Mouse (Mus musculus): Measurements from ENCODE around the gene Macf1. TPM values are rescaled to one million over a fixed set of nuclear protein-coding genes. Genes with fewer than 3 reads are reported as not detected.
A peak's percentile ranks its signal among the peaks of the same experiment; 100 is the strongest.

The Macf1 gene
- polyA plus RNA-seq, 1 experiment from 2014 or later: 67.3 TPM

DNA sequence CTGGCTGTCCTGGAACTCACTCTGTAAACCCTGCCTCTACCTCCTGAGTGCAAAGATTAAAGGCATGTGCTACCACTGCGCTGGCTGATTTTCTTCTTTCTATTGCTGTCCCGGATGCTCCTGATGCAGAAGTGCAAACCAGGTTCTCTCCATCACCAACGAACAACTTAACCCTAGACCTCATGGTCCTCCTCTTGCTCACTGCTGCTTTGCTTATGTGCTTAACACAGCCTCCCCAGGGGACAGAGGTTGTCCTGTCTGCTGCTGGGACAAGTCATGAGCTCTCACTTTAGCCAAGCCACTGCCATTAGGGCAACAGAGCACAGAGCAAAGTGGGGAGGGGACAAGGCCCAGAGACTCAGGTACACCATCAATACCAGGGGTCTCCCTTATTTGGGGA lies 369.7 kb downstream of the Macf1 start:
- Histone ChIP-seq H3K27me3 (no peaks in the 10 kb centered on the region), H3K9ac (no peak overlapping the region), H3K4me3 (no peak overlapping the region), H3K4me2 (no peak overlapping the region), H3K27ac (no peak overlapping the region), H3K9me3 (no peaks in the 10 kb centered on the region), H3K4me1 (replicated peaks) (no peaks in the 10 kb centered on the region), H3K36me3 (no peaks in the 10 kb centered on the region)
- no peak for ATAC-seq (ENCODE audit: low FRiP score)
- 89% methylated on average over 3 of the region's 3 CpGs for WGBS

GRCm38 (mm10) chr4:123313010-123313409 lies 371.1 kb downstream of the Macf1 start:
- Histone ChIP-seq H3K4me1 (replicated peaks) (no peaks in the 10 kb centered on the region), H3K36me3 (no peaks in the 10 kb centered on the region), H3K9ac (no peak overlapping the region), H3K4me3 (no peak overlapping the region), H3K4me2 (no peak overlapping the region), H3K27ac (no peak overlapping the region), H3K9me3 (no peaks in the 10 kb centered on the region), H3K27me3 (no peaks in the 10 kb centered on the region)
- 92% methylated on average over 6 of the region's 6 CpGs for WGBS
- ATAC-seq (ENCODE audit: low FRiP score): no peak

GRCm38 (mm10) chr4:123311845-123312244 lies 372.3 kb downstream of the Macf1 start:
- Histone ChIP-seq H3K27ac (no peak overlapping the region), H3K9ac (no peak overlapping the region), H3K9me3 (no peaks in the 10 kb centered on the region), H3K36me3 (no peaks in the 10 kb centered on the region), H3K4me3 (no peak overlapping the region), H3K4me1 (replicated peaks) (no peaks in the 10 kb centered on the region), H3K4me2 (no peak overlapping the region), H3K27me3 (no peaks in the 10 kb centered on the region)
- 89% methylated on average over 7 of the region's 7 CpGs for WGBS
- ATAC-seq (ENCODE audit: low FRiP score): no peak

- no peak for ATAC-seq (ENCODE audit: low FRiP score)
- Histone ChIP-seq H3K9me3 (no peaks in the 10 kb centered on the region), H3K36me3 (peaks cover 13% of the 10 kb centered on the region), H3K4me3 (no peak overlapping the region), H3K27me3 (no peaks in the 10 kb centered on the region), H3K27ac (no peak overlapping the region), H3K4me2 (no peak overlapping the region), H3K4me1 (replicated peaks) (no peaks in the 10 kb centered on the region), H3K9ac (no peak overlapping the region)
- 67% methylated on average over 3 of the region's 3 CpGs for WGBS
Measured at GRCm38 (mm10) chr4:123308292-123308691, 375.9 kb downstream of the Macf1 start.

DNA sequence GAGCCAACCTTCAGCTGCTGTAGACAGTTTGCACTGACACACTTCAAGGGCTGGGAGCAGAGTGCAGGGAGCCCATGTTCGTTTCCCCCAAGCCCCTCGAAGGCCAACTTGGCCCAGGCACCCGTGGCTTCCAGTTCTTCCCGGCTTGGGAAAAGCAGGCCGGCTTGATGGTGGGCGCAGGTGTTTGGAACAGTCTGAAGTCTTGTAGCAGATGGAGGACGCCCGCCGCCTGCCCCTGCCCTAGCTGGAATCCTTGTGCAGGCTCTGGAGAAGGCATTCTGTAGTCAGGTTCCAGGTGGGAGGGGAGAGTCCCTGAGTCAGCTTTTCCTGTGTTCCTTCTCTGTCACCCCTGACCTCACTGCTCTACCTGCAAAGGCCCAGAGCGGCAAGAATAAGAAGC lies 377.2 kb downstream of the Macf1 start:
- no peak for ATAC-seq (ENCODE audit: low FRiP score)
- no peak overlapping the region for H3K4me3 ChIP-seq
- H3K9me3 ChIP-seq: no peaks in the 10 kb centered on the region
- peaks cover 25% of the 10 kb centered on the region for H3K36me3 ChIP-seq
- no peak overlapping the region for H3K27ac ChIP-seq
- H3K4me2 ChIP-seq: no peak overlapping the region
- H3K9ac ChIP-seq: no peak overlapping the region
- H3K27me3 ChIP-seq: no peaks in the 10 kb centered on the region
- no peaks in the 10 kb centered on the region for H3K4me1 ChIP-seq (replicated peaks)
- WGBS: 88% methylated on average over 10 of the region's 10 CpGs

- WGBS: 31% methylated on average over 3 of the region's 3 CpGs
- no peaks in the 10 kb centered on the region for H3K27me3 ChIP-seq
- no peaks in the 10 kb centered on the region for H3K9me3 ChIP-seq
- peaks cover 34% of the 10 kb centered on the region for H3K36me3 ChIP-seq
- no peaks in the 10 kb centered on the region for H3K4me1 ChIP-seq (replicated peaks)
- ATAC-seq (ENCODE audit: low FRiP score): 0 out of 2 replicates have a peak, but pooled peaks have one; percentile 28
- no peak overlapping the region for H3K27ac ChIP-seq
- H3K9ac ChIP-seq: no peak overlapping the region
- no peak overlapping the region for H3K4me2 ChIP-seq
- H3K4me3 ChIP-seq: no peak overlapping the region
Measured at GRCm38 (mm10) chr4:123305789-123306188, 378.4 kb downstream of the Macf1 start.

Small RNA genes lying within 50 kb of the gene (microRNA-seq; reads per million reads assigned to microRNA genes)
- gene Mir6398: not detected

Other genes with a start within 250 kb of the Macf1 start
- gene Ndufs5, start 33.8 kb upstream of the Macf1 start, polyA plus RNA-seq (2015; fragmentation: Nextera tagmentation; extraction: Ambion mirVana): 438 and 450 TPM in 2 replicates
- gene Akirin1, start 66.0 kb upstream of the Macf1 start, polyA plus RNA-seq (2015; fragmentation: Nextera tagmentation; extraction: Ambion mirVana): 85.9 and 88.5 TPM in 2 replicates
- gene Rhbdl2, start 103.5 kb upstream of the Macf1 start, polyA plus RNA-seq (2015; fragmentation: Nextera tagmentation; extraction: Ambion mirVana): 0.60 and 1.2 TPM in 2 replicates
- gene 4933427I04Rik, start 175.3 kb upstream of the Macf1 start, polyA plus RNA-seq (2015; fragmentation: Nextera tagmentation; extraction: Ambion mirVana): 0.12 and 0.19 TPM in 2 replicates
- 31.5 and 46.3 TPM in 2 replicates for gene Mycbp, start 220.5 kb upstream of the Macf1 start, polyA plus RNA-seq (2015; fragmentation: Nextera tagmentation; extraction: Ambion mirVana)
- gene Rragc, start 233.1 kb upstream of the Macf1 start, polyA plus RNA-seq (2015; fragmentation: Nextera tagmentation; extraction: Ambion mirVana): 46.3 and 47.0 TPM in 2 replicates
- not detected in 2 replicates for gene 4930535I16Rik, start 233.7 kb upstream of the Macf1 start, polyA plus RNA-seq (2015; fragmentation: Nextera tagmentation; extraction: Ambion mirVana)

Data from hindbrain, embryonic 13.5 days (tissue).